Mouse (Mus musculus): ENCODE data around the gene Arhgap40. TPM values are rescaled to one million over a fixed set of nuclear protein-coding genes. Genes with fewer than 3 reads are reported as not detected.

The Arhgap40 gene
- 0.27 TPM in 1 of 2 replicates, not detected in the other for polyA plus RNA-seq (2016; fragmentation: Nextera tagmentation; extraction: Ambion mirVana)

- no peak for DNase-seq (ENCODE audit: low spot score)
- H3K4me1 ChIP-seq (replicated peaks) = no peaks in the 10 kb centered on the region
- no peak within 1 kb of the TSS for H3K4me3 ChIP-seq
- 85% methylated on average over 10 of the region's 10 CpGs for WGBS
- no peaks in the 10 kb centered on the region for H3K9me3 ChIP-seq
- no peaks in the 10 kb centered on the region for H3K27me3 ChIP-seq (ENCODE audit: insufficient read depth, poor library complexity, severe bottlenecking)
- H3K27ac ChIP-seq = no peak within 1 kb of the TSS
- H3K36me3 ChIP-seq = no peaks in the 10 kb centered on the region
Measured at GRCm38 (mm10) chr2:158512528-158512927, at the start of gene Arhgap40. Arhgap40 (plus strand) TSS chr2:158512796.

GRCm38 (mm10) chr2:158474159-158474558 lies 38.4 kb upstream of the Arhgap40 start:
- no peak for DNase-seq (ENCODE audit: low spot score)
- Histone ChIP-seq H3K9me3 (no peaks in the 10 kb centered on the region), H3K27ac (no peak overlapping the region), H3K4me3 (no peak overlapping the region), H3K4me1 (replicated peaks) (no peaks in the 10 kb centered on the region), H3K36me3 (peaks cover 89% of the 10 kb centered on the region), H3K27me3 (ENCODE audit: insufficient read depth, poor library complexity, severe bottlenecking) (no peaks in the 10 kb centered on the region)
- WGBS = 89% methylated on average over 1 of the region's 1 CpGs

GRCm38 (mm10) chr2:158477640-158478039 lies 35.0 kb upstream of the Arhgap40 start:
- Histone ChIP-seq H3K9me3 (no peaks in the 10 kb centered on the region), H3K27me3 (ENCODE audit: insufficient read depth, poor library complexity, severe bottlenecking) (no peaks in the 10 kb centered on the region), H3K36me3 (peaks cover 99% of the 10 kb centered on the region), H3K27ac (no peak overlapping the region), H3K4me3 (no peak overlapping the region), H3K4me1 (replicated peaks) (no peaks in the 10 kb centered on the region)
- DNase-seq (ENCODE audit: low spot score) = no peak
- 75% methylated on average over 3 of the region's 3 CpGs for WGBS

- Histone ChIP-seq H3K9me3 (no peaks in the 10 kb centered on the region), H3K36me3 (peaks cover 65% of the 10 kb centered on the region), H3K4me3 (no peak overlapping the region), H3K27ac (no peak overlapping the region), H3K27me3 (ENCODE audit: insufficient read depth, poor library complexity, severe bottlenecking) (no peaks in the 10 kb centered on the region), H3K4me1 (replicated peaks) (no peaks in the 10 kb centered on the region)
- no peak for DNase-seq (ENCODE audit: low spot score)
- 93% methylated on average over 5 of the region's 5 CpGs for WGBS
Measured at GRCm38 (mm10) chr2:158498457-158498856, 14.1 kb upstream of the Arhgap40 start.

GRCm38 (mm10) chr2:158501836-158502812 lies 10.5 kb upstream of the Arhgap40 start, which contains the start of gene Adig:
Adig (plus strand) TSS chr2:158502612.
- Histone ChIP-seq H3K36me3 (peaks cover 30% of the 10 kb centered on the region), H3K27ac (no peak within 1 kb of the TSS), H3K9me3 (no peaks in the 10 kb centered on the region), H3K4me1 (replicated peaks) (no peaks in the 10 kb centered on the region), H3K27me3 (ENCODE audit: insufficient read depth, poor library complexity, severe bottlenecking) (no peaks in the 10 kb centered on the region), H3K4me3 (no peak within 1 kb of the TSS)
- no peak for DNase-seq (ENCODE audit: low spot score)
- 73% methylated on average over 11 of the region's 11 CpGs for WGBS

GRCm38 (mm10) chr2:158503226-158503625 lies 9.4 kb upstream of the Arhgap40 start:
- no peak overlapping the region for H3K4me3 ChIP-seq
- no peaks in the 10 kb centered on the region for H3K4me1 ChIP-seq (replicated peaks)
- H3K27ac ChIP-seq = no peak overlapping the region
- no peak for DNase-seq (ENCODE audit: low spot score)
- H3K27me3 ChIP-seq (ENCODE audit: insufficient read depth, poor library complexity, severe bottlenecking) = no peaks in the 10 kb centered on the region
- peaks cover 21% of the 10 kb centered on the region for H3K36me3 ChIP-seq
- H3K9me3 ChIP-seq = no peaks in the 10 kb centered on the region
- 90% methylated on average over 7 of the region's 7 CpGs for WGBS

- WGBS = 77% methylated on average over 4 of the region's 4 CpGs
- no peaks in the 10 kb centered on the region for H3K9me3 ChIP-seq
- H3K27ac ChIP-seq = no peak overlapping the region
- H3K27me3 ChIP-seq (ENCODE audit: insufficient read depth, poor library complexity, severe bottlenecking) = no peaks in the 10 kb centered on the region
- no peak overlapping the region for H3K4me3 ChIP-seq
- H3K36me3 ChIP-seq = peaks cover 16% of the 10 kb centered on the region
- DNase-seq (ENCODE audit: low spot score) = no peak
- H3K4me1 ChIP-seq (replicated peaks) = no peaks in the 10 kb centered on the region
Measured at GRCm38 (mm10) chr2:158503671-158504070, 8.9 kb upstream of the Arhgap40 start.

- Histone ChIP-seq H3K4me3 (no peak overlapping the region), H3K27me3 (ENCODE audit: insufficient read depth, poor library complexity, severe bottlenecking) (no peaks in the 10 kb centered on the region), H3K4me1 (replicated peaks) (no peaks in the 10 kb centered on the region), H3K36me3 (no peaks in the 10 kb centered on the region), H3K27ac (no peak overlapping the region), H3K9me3 (no peaks in the 10 kb centered on the region)
- DNase-seq (ENCODE audit: low spot score) = no peak
- 88% methylated on average over 5 of the region's 5 CpGs for WGBS
Measured at GRCm38 (mm10) chr2:158506475-158506874, 6.1 kb upstream of the Arhgap40 start.

- no peak for DNase-seq (ENCODE audit: low spot score)
- Histone ChIP-seq H3K36me3 (no peaks in the 10 kb centered on the region), H3K4me1 (replicated peaks) (no peaks in the 10 kb centered on the region), H3K4me3 (no peak overlapping the region), H3K9me3 (no peaks in the 10 kb centered on the region), H3K27me3 (ENCODE audit: insufficient read depth, poor library complexity, severe bottlenecking) (no peaks in the 10 kb centered on the region), H3K27ac (no peak overlapping the region)
- 94% methylated on average over 10 of the region's 10 CpGs for WGBS
Measured at GRCm38 (mm10) chr2:158507046-158507445, 5.5 kb upstream of the Arhgap40 start.

GRCm38 (mm10) chr2:158510665-158511064 lies 1.9 kb upstream of the Arhgap40 start:
- Histone ChIP-seq H3K4me3 (no peak overlapping the region), H3K27ac (no peak overlapping the region), H3K27me3 (ENCODE audit: insufficient read depth, poor library complexity, severe bottlenecking) (no peaks in the 10 kb centered on the region), H3K9me3 (no peaks in the 10 kb centered on the region), H3K4me1 (replicated peaks) (no peaks in the 10 kb centered on the region), H3K36me3 (no peaks in the 10 kb centered on the region)
- no peak for DNase-seq (ENCODE audit: low spot score)
- 93% methylated on average over 6 of the region's 6 CpGs for WGBS

GRCm38 (mm10) chr2:158513821-158514336 lies 1.3 kb downstream of the Arhgap40 start:
- H3K36me3 ChIP-seq = no peaks in the 10 kb centered on the region
- H3K4me1 ChIP-seq (replicated peaks) = no peaks in the 10 kb centered on the region
- H3K27me3 ChIP-seq (ENCODE audit: insufficient read depth, poor library complexity, severe bottlenecking) = no peaks in the 10 kb centered on the region
- no peak overlapping the region for H3K27ac ChIP-seq
- no peaks in the 10 kb centered on the region for H3K9me3 ChIP-seq
- H3K4me3 ChIP-seq = no peak overlapping the region
- 86% methylated on average over 12 of the region's 12 CpGs for WGBS
- no peak for DNase-seq (ENCODE audit: low spot score)

- no peak for DNase-seq (ENCODE audit: low spot score)
- WGBS = 77% methylated on average over 6 of the region's 6 CpGs
Measured at GRCm38 (mm10) chr2:158518583-158518982, 6.0 kb downstream of the Arhgap40 start.

GRCm38 (mm10) chr2:158519071-158519470 lies 6.5 kb downstream of the Arhgap40 start:
- Histone ChIP-seq H3K4me3 (no peak overlapping the region), H3K36me3 (no peaks in the 10 kb centered on the region), H3K9me3 (0 out of 2 replicates have a peak, but pooled peaks cover 3% of the 10 kb centered on the region), H3K27me3 (ENCODE audit: insufficient read depth, poor library complexity, severe bottlenecking) (no peaks in the 10 kb centered on the region), H3K27ac (no peak overlapping the region), H3K4me1 (replicated peaks) (no peaks in the 10 kb centered on the region)
- DNase-seq (ENCODE audit: low spot score) = no peak
- WGBS = 83% methylated on average over 11 of the region's 11 CpGs

More at GRCm38 (mm10) chr2:158518583-158518982, 6.0 kb downstream of the Arhgap40 start:
- H3K36me3 ChIP-seq = no peaks in the 10 kb centered on the region
- no peak overlapping the region for H3K4me3 ChIP-seq
- H3K27ac ChIP-seq = no peak overlapping the region
- 0 out of 2 replicates have a peak, but pooled peaks cover 3% of the 10 kb centered on the region for H3K9me3 ChIP-seq
- no peaks in the 10 kb centered on the region for H3K4me1 ChIP-seq (replicated peaks)
- H3K27me3 ChIP-seq (ENCODE audit: insufficient read depth, poor library complexity, severe bottlenecking) = no peaks in the 10 kb centered on the region

All from hindbrain, embryonic 10.5 days (tissue).